Mouse (Mus musculus): Measurements from ENCODE around the gene Csrp1.

DNA sequence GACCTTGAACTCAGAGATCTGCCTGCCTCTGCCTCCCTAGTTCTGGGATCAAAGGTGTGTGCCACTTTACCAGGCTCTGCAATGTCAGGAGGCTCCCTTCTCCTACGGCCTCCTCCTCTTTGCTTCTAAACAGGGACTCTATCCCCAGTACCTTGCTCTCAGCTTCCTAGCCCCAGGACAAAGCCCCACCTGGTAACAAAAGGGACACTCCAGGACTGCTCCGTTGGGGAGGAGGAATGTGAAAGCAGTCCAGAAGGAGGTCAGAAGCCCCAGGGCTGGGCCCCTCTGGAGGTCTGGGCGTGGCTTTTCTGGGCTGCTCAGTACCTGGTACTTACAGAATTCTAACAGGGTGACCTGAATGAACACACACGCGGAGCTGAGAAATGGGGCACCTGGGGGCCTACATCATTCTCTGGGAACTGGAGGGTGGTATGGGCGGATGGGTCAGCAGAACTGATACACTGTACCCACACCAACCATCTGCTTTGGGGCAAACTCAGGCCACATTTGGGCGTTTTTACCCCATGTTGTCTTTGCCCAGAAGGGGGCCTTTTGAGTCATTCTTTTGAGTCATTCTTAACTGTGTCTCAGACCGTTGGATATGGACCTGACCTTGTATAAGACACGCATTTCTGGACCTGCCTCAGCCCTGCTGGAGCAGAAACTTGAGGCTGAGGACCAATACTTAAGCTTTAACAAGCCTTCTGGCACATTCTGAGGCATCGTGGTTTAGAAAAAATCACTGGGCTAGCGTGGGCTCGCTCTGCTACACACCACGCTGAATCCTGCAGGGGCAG lies 72.5 kb downstream of the Csrp1 start:
- TF ChIP-seq EP300 (IDR thresholded peaks at IDR 0.05; ENCODE audit: insufficient read depth, low read depth, low read length) (no peak), CTCF (IDR thresholded peaks at IDR 0.05; ENCODE audit: low read depth, low read length) (no peak), POLR2A (IDR thresholded peaks at IDR 0.05; ENCODE audit: insufficient read depth, low read length) (no peak)
